Comparison of ENCODE assay signal across 8 mouse cellular contexts in genomic region chr1:63273339-63273951, GRCm38 (mm10). TPM values are rescaled to one million over a fixed set of nuclear protein-coding genes. Genes with fewer than 3 reads are reported as not detected.
DNase-seq lines count a peak whose midpoint lies in the region; ATAC-seq and TF ChIP-seq lines count a peak whose summit lies in the region.

No protein-coding gene starts in this region.

- H3K4me2 ChIP-seq in kidney, embryonic 15.5 days, result peak overlapping the region; percentile 83
- peak overlapping the region; percentile 74 for H3K4me2 ChIP-seq in heart, postnatal 0 days (ENCODE audit: low read depth, low read length)
- H3K4me2 ChIP-seq in midbrain, embryonic 14.5 days (ENCODE audit: low read length), result peak overlapping the region; percentile 58

- WGBS in kidney, embryonic 15.5 days, result under 1% methylated on average over 52 of the region's 89 CpGs
- WGBS in heart, postnatal 0 days, result under 1% methylated on average over 72 of the region's 89 CpGs
- under 1% methylated on average over 87 of the region's 89 CpGs for WGBS in midbrain, embryonic 14.5 days

- TF ChIP-seq EP300 in heart, postnatal 0 days (IDR thresholded peaks at IDR 0.05; ENCODE audit: low read depth), result no peak

- intact Hi-C loops in left cerebral cortex, postnatal 25 days (cut with DNase I), result loop anchor here (5.0 kb wide), 1 partner anchor 91 kb away; no protein-coding TSS in a partner anchor

- H3K9ac ChIP-seq in kidney, embryonic 15.5 days, result peak overlapping the region; percentile 62
- peak overlapping the region; percentile 55; the same call in 1 of the 2 replicates for H3K9ac ChIP-seq in heart, postnatal 0 days (replicated peaks; ENCODE audit: low read depth, low read length)
- H3K9ac ChIP-seq in midbrain, embryonic 14.5 days (replicated peaks; ENCODE audit: low read length), result peak overlapping the region; percentile 72

- no peak for TF ChIP-seq CTCF in heart, postnatal 0 days (IDR thresholded peaks at IDR 0.05; ENCODE audit: low read depth)

- peak; percentile 63 for ATAC-seq in kidney, embryonic 15.5 days (replicated peaks; ENCODE audit: low FRiP score)
- peak; percentile 48 for ATAC-seq in heart, postnatal 0 days (ENCODE audit: insufficient read depth, low read depth)
- ATAC-seq in midbrain, embryonic 14.5 days (ENCODE audit: low FRiP score, low TSS enrichment), result peak; percentile 64

- H3K27me3 ChIP-seq in kidney, embryonic 15.5 days, result peaks cover 85% of the 10 kb centered on the region
- peaks cover 92% of the 10 kb centered on the region for H3K27me3 ChIP-seq in heart, postnatal 0 days (ENCODE audit: control insufficient read depth, insufficient read depth, low read length)
- H3K27me3 ChIP-seq in midbrain, embryonic 14.5 days (ENCODE audit: control insufficient read depth, insufficient read depth, low read length), result peaks cover 35% of the 10 kb centered on the region

- peaks cover 14% of the 10 kb centered on the region for H3K4me1 ChIP-seq in kidney, embryonic 15.5 days
- H3K4me1 ChIP-seq in heart, postnatal 0 days (ENCODE audit: control insufficient read depth, insufficient read depth), result no peaks in the 10 kb centered on the region
- no peaks in the 10 kb centered on the region for H3K4me1 ChIP-seq in midbrain, embryonic 14.5 days (ENCODE audit: control insufficient read depth, insufficient read depth, low read length)

- no peak for DNase-seq in kidney, postnatal 36 days
- DNase-seq in embryo, embryonic 11 days, result peak; percentile 59
- no peak for DNase-seq in heart, postnatal 0 days (ENCODE audit: low spot score)
- peak; percentile 52 for DNase-seq in midbrain, embryonic 14.5 days
- DNase-seq in layer of hippocampus, adult 9-10 months (ENCODE audit: low spot score), result no peak
- DNase-seq in left cerebral cortex, postnatal 25 days (ENCODE audit: low spot score in 2 of 2), result no peak
- no peak for DNase-seq in left cerebral cortex, adult 9 months (ENCODE audit: low spot score in 2 of 2)

- H3K36me3 ChIP-seq in kidney, embryonic 15.5 days, result no peaks in the 10 kb centered on the region
- H3K36me3 ChIP-seq in heart, postnatal 0 days (replicated peaks; ENCODE audit: control insufficient read depth, insufficient read depth, low read length), result no peaks in the 10 kb centered on the region
- H3K36me3 ChIP-seq in midbrain, embryonic 14.5 days (ENCODE audit: control insufficient read depth, insufficient read depth, low read length), result no peaks in the 10 kb centered on the region

- H3K9me3 ChIP-seq in kidney, embryonic 15.5 days (replicated peaks), result no peaks in the 10 kb centered on the region
- no peaks in the 10 kb centered on the region for H3K9me3 ChIP-seq in heart, postnatal 0 days (replicated peaks; ENCODE audit: control insufficient read depth, low read length)
- no peaks in the 10 kb centered on the region for H3K9me3 ChIP-seq in midbrain, embryonic 14.5 days (ENCODE audit: control insufficient read depth, low read length)

- peak overlapping the region; percentile 48; the same call in 1 of the 2 replicates for H3K27ac ChIP-seq in kidney, embryonic 15.5 days
- H3K27ac ChIP-seq in heart, postnatal 0 days (ENCODE audit: low read depth), result no peak overlapping the region
- peak overlapping the region; percentile 78 for H3K27ac ChIP-seq in midbrain, embryonic 14.5 days (replicated peaks; ENCODE audit: low read depth, low read length)

- peak overlapping the region; percentile 64 for H3K4me3 ChIP-seq in kidney, embryonic 15.5 days (replicated peaks)
- peak overlapping the region; percentile 55 for H3K4me3 ChIP-seq in heart, postnatal 0 days (ENCODE audit: low read depth, low read length)
- peak overlapping the region; percentile 53 for H3K4me3 ChIP-seq in midbrain, embryonic 14.5 days (replicated peaks; ENCODE audit: low read depth, low read length)

RNA-seq across cellular contexts. Expression of gene Zdbf2, which starts 0.4 kb away (rescaled TPM):
- 8.4 and 9.1 TPM in 2 replicates for polyA plus RNA-seq in kidney, embryonic 15.5 days (2015; fragmentation: Nextera tagmentation; extraction: Ambion mirVana)
- total RNA-seq in heart, postnatal 0 days (2014; rRNA removed; ENCODE audit: low replicate concordance), result 2.0 and 3.3 TPM in 2 replicates
- 3.0 and 3.5 TPM in 2 replicates for polyA plus RNA-seq in heart, postnatal 0 days (2015; fragmentation: Nextera tagmentation; extraction: Ambion mirVana)
- 38.3 and 38.9 TPM in 2 replicates for polyA plus RNA-seq in midbrain, embryonic 14.5 days (2014; fragmentation: Nextera tagmentation; extraction: Ambion mirVana)
- 10 to 100 TPM; 23.3 to 23.6 TPM for total RNA-seq in left cerebral cortex, postnatal 25 days (2021)

RNA-seq across cellular contexts. Expression of gene Gpr1, which starts 59.1 kb away (rescaled TPM):
- polyA plus RNA-seq in kidney, embryonic 15.5 days (2015; fragmentation: Nextera tagmentation; extraction: Ambion mirVana), result 0.10 and 0.13 TPM in 2 replicates
- not detected in 2 replicates for total RNA-seq in heart, postnatal 0 days (2014; rRNA removed; ENCODE audit: low replicate concordance)
- polyA plus RNA-seq in heart, postnatal 0 days (2015; fragmentation: Nextera tagmentation; extraction: Ambion mirVana), result 0.10 TPM in 1 of 2 replicates, not detected in the other
- 0.69 and 0.71 TPM in 2 replicates for polyA plus RNA-seq in midbrain, embryonic 14.5 days (2014; fragmentation: Nextera tagmentation; extraction: Ambion mirVana)
- under 1 TPM; 0.32 to 0.78 TPM for total RNA-seq in left cerebral cortex, postnatal 25 days (2021)

Comparison
In these comparisons a context has a peak if more than half of its experiments do, and no peak if none do; other contexts are left out.
1. DNase-seq: peak in embryo, embryonic 11 days (single experiment) and midbrain, embryonic 14.5 days (single experiment); none in kidney, postnatal 36 days (0 of 2), heart, postnatal 0 days (single experiment), layer of hippocampus, adult 9-10 months (single experiment), left cerebral cortex, postnatal 25 days (0 of 2) and left cerebral cortex, adult 9 months (0 of 2).
2. Peak in every context shown above with its lines, with median percentiles within 50 percentile points of each other: ATAC-seq, H3K4me2 ChIP-seq, H3K4me3 ChIP-seq and H3K9ac ChIP-seq.